Mouse (Mus musculus) heart, adult 8-10 months (tissue): Measurements from ENCODE around the gene Klf13. TPM values are rescaled to one million over a fixed set of nuclear protein-coding genes. Genes with fewer than 3 reads are reported as not detected.

Experiments
- DNase-seq: peaks from one replicate; pipeline ENCODE4 v3.0.0; 2022; ENCODE audit warnings: low spot score
- total RNA-seq, 4 experiments: library from RNA; stranded (reverse); gene quantifications; 2 replicates each; pipeline ENCODE4 v1.2.4; 2022

The Klf13 gene
- total RNA-seq, 4 experiments from 2014 or later, result 39.6 to 53.1 (median 47.7) TPM

- DNase-seq, result no peak
Observed at GRCm38 (mm10) chr7:63888674-63889073, 50.0 kb downstream of the Klf13 start.

GRCm38 (mm10) chr7:63887602-63888123, 51.1 kb downstream of the Klf13 start:
- no peak for DNase-seq

- DNase-seq, result peak; percentile 75
Observed at GRCm38 (mm10) chr7:63887034-63887551, 51.6 kb downstream of the Klf13 start.

GRCm38 (mm10) chr7:63885025-63885424, 53.7 kb downstream of the Klf13 start:
- no peak for DNase-seq

GRCm38 (mm10) chr7:63882739-63883138, 56.0 kb downstream of the Klf13 start:
- no peak for DNase-seq

- no peak for DNase-seq
Observed at GRCm38 (mm10) chr7:63879583-63879982, 59.1 kb downstream of the Klf13 start.

- DNase-seq, result no peak
Observed at GRCm38 (mm10) chr7:63877610-63878009, 61.1 kb downstream of the Klf13 start.

GRCm38 (mm10) chr7:63876640-63877039, 62.1 kb downstream of the Klf13 start:
- DNase-seq, result no peak

GRCm38 (mm10) chr7:63875686-63876085, 63.0 kb downstream of the Klf13 start:
- no peak for DNase-seq

GRCm38 (mm10) chr7:63873880-63874279, 64.8 kb downstream of the Klf13 start:
- DNase-seq, result no peak

- no peak for DNase-seq
Observed at GRCm38 (mm10) chr7:63871698-63872097, 67.0 kb downstream of the Klf13 start.

- DNase-seq, result no peak
Observed at GRCm38 (mm10) chr7:63868356-63868918, 70.3 kb downstream of the Klf13 start.

- DNase-seq, result no peak
Observed at GRCm38 (mm10) chr7:63865911-63866310, 72.8 kb downstream of the Klf13 start.

GRCm38 (mm10) chr7:63863046-63863445, 75.7 kb downstream of the Klf13 start:
- no peak for DNase-seq

GRCm38 (mm10) chr7:63861123-63861522, 77.6 kb downstream of the Klf13 start:
- DNase-seq, result no peak

- DNase-seq, result peak; percentile 94
Observed at GRCm38 (mm10) chr7:63858571-63859152, 80.1 kb downstream of the Klf13 start.

GRCm38 (mm10) chr7:63857771-63858417, 80.8 kb downstream of the Klf13 start:
- DNase-seq, result no peak

- DNase-seq, result peak; percentile 87
Observed at GRCm38 (mm10) chr7:63855283-63855682, 83.4 kb downstream of the Klf13 start.

- DNase-seq, result peak; percentile 33
Observed at GRCm38 (mm10) chr7:63851841-63852533, 86.7 kb downstream of the Klf13 start.
